Mouse (Mus musculus) megakaryocyte, embryonic 14.5 days (primary cell): ENCODE data around the gene Gm29609.

Experiments used
- FLI1 ChIP-seq: IDR thresholded peaks from 2 replicates; pipeline ENCODE4 v1.6.1; 2012; ENCODE audit warnings: low read length, inconsistent platforms, mixed read lengths
- GATA1 ChIP-seq: IDR thresholded peaks from 3 replicates; pipeline ENCODE4 v1.6.1; 2012; ENCODE audit warnings: mixed read lengths, low read length, inconsistent platforms, borderline replicate concordance

DNA sequence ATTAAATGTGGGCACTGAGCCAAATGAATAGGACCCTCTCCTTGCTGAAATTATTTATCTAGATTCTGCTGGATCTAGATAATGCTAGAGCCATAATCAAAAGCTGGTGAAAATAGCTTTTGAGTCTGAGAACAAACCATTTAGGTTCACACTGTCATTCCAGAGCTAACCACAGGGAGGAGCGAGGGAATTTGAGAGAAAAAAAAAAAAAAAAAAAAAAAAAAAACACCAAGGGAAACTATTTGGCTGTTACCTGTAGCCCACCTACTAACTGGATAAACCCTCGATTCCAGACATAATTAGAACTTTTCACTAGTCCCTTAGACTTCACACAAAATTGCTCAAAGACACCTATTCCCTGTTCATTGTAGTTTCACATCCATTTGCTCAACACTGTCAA lies 39.4 kb upstream of the Gm29609 start:
- no peak for TF ChIP-seq GATA1
- no peak for TF ChIP-seq FLI1
